Mouse (Mus musculus) inflammation-experienced regulatory T-cells, adult 6 months (primary cell): ENCODE measurements around the gene Sf3a1. TPM values are rescaled to one million over a fixed set of nuclear protein-coding genes. Genes with fewer than 3 reads are reported as not detected.
"Not testable (repeated sequence)": the region's sequence is repeated elsewhere in the genome, so short reads cannot be mapped to it uniquely, and the experiment has no call there.

Experiments used
- ATAC-seq: one replicate; pipeline ENCODE4 v1.8.0; 2017
- polyA plus RNA-seq, 3 experiments: library from polyadenylated mRNA; unstranded; fragments of 100-300 nt; shearing (Covaris generic); gene quantifications; one replicate each; pipeline ENCODE4 v1.2.1; 2017

Sf3a1 gene
- polyA plus RNA-seq, result 10 to 100 TPM; 54.2 to 71.2 (median 66.6) TPM

GRCm38 (mm10) chr11:4159808-4160708, at the start of gene Sf3a1, which contains the start of gene Ccdc157:
TSS of gene Sf3a1 (plus strand) at chr11:4160350.
TSS of gene Ccdc157 (minus strand) at chr11:4160293.
- ATAC-seq, result peak; percentile 96

DNA sequence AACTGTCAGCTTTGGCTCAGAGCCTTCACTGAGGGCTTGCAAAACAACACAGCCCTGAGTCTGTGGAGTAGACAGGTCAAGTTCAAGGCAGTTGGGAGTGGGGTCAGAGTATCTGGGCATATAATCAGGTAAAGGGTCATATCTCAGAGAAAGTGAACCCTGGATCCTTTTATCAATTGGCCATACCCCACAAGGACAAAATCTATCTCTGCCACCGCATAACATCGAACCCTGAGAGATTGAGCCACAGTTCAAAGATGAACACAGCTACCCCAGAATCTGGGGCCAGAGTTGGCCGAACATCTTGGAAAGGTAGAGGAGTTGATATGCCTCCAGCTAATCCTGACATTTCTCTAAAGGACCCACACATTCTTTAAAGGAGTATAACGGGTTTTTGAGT, 48.1 kb upstream of the Sf3a1 start:
- no peak for ATAC-seq

DNA sequence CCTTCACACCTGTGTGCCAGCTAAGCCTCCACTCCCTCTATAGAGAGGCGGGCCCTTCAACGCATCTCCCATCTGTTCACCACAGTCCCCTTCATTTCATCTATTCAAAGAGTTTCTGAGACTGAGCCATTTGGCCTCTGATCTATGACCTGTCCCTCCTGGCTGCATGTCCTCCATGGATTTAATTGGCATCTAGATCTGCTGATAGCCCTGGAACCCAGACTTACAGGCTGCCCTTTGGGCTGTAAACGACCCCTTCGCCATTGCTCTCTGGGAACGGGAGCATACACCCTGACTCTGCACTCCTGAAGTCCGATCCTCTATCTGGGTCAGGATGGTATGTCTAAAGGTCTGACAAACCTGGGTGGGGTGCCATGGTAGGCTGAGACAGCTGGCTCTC, 47.3 kb upstream of the Sf3a1 start:
- no peak for ATAC-seq

GRCm38 (mm10) chr11:4113496-4113895, 46.7 kb upstream of the Sf3a1 start:
- no peak for ATAC-seq

GRCm38 (mm10) chr11:4113970-4114369, 46.2 kb upstream of the Sf3a1 start:
- no peak for ATAC-seq

DNA sequence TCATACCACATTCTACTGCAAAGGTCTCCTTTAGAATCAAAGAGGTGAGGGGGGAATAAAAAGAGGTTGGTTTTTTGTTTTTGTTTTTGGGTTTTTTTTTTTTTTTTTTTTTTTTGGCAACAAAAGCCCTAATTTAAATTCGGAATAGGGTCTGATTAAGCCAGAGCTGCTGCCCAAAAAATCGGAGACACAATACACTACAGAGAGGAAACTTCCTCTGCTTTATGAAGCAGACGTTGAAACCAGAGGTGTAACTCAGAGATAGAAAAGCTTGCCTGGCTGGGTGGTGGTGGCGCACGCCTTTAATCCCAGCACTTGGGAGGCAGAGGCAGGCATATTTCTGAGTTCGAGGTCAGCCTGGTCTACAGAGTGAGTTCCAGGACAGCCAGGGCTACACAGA, 45.6 kb upstream of the Sf3a1 start:
- ATAC-seq, result not testable (repeated sequence)

GRCm38 (mm10) chr11:4115407-4115806, 44.7 kb upstream of the Sf3a1 start:
- no peak for ATAC-seq

DNA sequence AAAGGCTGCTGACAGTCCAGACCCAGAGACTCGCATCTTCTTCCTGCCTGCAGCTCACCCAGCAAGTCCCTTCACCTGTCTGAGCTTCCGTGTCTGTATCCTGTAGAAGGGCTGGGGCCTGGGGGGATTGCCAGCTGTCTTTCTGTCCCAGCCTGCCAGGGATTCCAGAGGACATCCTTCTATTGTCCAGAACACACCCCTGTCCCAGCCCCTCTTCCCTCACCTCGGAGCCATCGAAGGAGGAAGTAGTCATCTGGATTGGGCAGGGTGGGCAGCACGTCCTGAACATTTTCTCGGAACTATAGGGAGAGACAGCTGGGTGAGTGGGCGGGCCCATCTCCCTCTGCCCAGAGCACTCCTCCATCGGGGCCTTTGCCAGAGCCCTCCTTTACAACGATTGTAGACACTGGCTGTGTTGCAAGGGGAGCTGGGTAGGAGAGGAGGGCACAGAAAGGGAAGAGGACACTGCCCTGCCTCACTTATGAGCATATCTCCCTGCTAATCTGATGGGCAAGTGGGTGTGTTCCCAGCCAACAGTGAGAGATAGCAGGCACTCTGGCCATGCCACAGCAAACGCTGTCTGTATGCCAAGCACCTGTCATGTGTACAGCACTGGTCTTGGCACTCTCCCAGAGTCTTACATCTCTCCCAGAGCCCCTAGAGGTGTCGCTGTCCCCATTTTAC, 43.5 kb upstream of the Sf3a1 start:
- no peak for ATAC-seq

- ATAC-seq, result no peak
Observed at GRCm38 (mm10) chr11:4117372-4118071, 42.6 kb upstream of the Sf3a1 start.

- peak; percentile 40 for ATAC-seq
Observed at GRCm38 (mm10) chr11:4118081-4118921, 41.8 kb upstream of the Sf3a1 start.

DNA sequence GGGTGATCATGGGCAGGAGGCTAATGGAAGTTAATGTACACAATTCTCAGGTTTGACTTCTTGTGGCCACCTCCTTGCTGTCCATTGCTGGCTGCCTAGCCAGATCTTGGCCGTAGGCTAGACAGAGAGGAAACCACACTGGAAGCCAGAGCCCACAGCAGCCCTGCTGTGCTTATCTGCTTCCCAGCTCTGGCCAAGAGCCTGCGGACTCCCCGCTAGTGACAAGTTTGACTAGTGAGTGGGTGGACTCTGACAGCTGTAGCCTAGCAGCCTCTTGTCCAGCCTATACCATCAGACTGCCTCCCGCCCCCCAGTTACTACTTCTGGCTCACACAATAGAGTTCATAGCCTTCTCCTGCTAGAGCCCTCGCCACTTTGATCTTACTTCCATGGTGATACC, 40.5 kb upstream of the Sf3a1 start:
- ATAC-seq, result no peak

DNA sequence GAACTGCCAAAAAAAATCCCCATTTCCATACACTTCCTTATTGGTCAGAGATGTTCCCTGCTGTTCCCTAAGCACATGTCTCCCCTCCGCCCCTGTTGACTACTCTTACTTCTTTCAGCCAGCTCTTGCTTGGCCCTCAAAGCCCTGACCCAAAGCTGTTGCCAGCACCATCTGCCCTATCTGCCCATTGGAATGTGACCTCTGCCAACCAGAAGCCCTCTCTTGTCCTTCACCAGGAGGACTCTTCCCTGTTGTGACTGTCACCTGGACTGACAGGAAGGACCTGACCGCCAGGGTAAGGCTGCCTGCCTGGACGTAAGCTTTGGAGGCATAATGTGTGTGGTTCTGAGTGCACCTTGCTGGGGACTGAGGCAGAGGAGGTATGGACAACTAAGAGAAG, 38.5 kb upstream of the Sf3a1 start:
- ATAC-seq, result no peak

DNA sequence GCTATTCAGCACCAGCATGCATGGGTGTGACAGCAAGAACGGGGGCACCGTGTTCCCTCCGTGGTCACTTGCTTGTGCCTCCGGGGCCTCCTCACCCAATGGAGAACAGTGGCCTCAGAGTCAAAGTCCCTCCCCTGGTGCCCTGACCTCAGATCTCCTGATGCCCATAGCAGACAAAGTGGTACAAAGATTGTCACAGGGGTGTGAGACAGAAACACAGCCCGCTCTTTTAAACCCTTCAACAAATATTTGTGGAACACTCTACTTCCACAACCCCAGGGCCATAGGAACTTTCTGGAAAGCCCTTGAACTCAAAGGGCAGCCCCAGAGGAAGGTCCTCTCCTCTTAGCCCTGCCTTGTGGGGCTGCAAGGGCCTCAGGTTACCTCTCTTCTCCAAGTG, 37.9 kb upstream of the Sf3a1 start:
- no peak for ATAC-seq

DNA sequence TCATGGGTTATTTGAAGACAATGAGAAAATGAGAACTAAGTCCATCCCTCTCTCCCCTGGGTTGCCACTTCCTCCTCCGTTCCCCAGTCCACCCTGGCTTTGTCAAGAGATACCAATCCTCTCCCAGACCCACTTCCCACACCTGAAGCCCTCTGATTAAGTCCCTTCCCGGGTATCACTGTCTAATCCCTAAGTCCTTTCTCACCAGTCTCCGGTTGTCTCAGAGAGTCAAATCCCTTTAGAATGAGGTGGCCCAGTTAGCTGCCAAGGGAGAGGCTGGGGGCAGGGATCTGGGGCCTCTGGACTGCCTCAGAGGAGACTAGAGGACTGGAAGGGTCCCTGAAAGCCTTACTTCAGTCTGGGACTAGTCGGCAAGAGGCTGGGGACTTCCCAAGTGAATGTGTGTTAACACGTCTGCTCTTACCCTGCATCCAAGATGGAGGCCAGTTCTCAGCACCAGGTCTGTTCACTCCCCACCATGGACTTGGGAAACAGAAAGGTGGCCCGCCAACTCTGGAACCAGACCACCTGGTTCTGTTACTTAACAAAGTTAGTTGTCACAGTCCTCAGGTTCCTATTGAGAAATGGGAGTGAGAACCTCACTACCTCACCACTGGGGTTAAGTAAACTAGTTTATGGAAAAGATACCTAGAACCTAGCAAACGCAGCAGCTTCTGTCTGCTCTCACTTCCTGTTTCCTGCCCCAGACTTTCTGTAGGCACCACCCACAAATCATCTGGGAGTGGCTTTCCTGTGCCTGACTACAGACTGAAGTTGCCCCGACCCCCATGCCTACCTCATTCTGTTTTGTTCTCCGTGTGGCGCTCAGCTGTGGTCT, 37.2 kb upstream of the Sf3a1 start, which contains the start of gene Sec14l2:
Gene Sec14l2 (minus strand): TSS at position 674 of the 838 bp plus-strand sequence.
- ATAC-seq, result peak; percentile 88

GRCm38 (mm10) chr11:4123922-4124321, 36.2 kb upstream of the Sf3a1 start:
- ATAC-seq, result no peak

DNA sequence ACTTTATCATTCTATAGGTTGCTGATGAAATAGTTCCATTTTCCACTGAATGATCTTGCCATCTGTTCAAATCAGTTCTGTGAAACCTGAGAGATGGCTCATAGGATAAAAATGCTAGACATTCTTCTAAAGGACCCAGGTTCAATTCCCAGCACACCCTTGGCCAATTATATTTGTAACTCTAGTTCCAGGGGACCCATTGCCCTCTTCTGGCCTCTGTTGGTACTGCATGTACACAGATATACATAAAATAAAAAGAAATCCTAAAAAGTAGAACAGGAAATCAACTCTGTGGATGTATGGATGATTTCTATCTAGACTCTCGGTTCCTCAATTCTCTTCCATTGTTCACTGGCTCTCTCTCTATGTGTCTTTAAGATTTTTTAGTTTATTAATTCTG, 33.1 kb upstream of the Sf3a1 start:
- no peak for ATAC-seq

DNA sequence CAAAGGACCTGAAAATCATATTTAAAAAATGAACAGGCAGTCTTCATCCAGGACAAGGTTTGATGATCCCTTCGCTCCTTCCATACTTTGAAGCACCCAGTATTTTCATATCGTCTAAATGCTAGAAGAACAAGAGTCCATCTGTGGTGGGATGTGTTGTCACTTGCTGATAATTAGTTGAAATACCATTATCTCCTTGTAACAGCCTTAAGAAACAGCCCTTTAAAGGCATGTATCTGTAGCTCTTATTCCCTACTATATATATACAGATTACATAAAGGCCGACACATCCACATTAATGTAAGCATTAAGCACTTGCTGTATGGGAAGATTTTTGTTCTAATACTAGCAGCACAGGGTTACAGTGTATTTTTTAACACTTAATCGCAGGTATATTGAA, 31.7 kb upstream of the Sf3a1 start:
- not testable (repeated sequence) for ATAC-seq

GRCm38 (mm10) chr11:4133450-4133849, 26.7 kb upstream of the Sf3a1 start:
- no peak for ATAC-seq

GRCm38 (mm10) chr11:4134400-4134799, 25.8 kb upstream of the Sf3a1 start:
- no peak for ATAC-seq

DNA sequence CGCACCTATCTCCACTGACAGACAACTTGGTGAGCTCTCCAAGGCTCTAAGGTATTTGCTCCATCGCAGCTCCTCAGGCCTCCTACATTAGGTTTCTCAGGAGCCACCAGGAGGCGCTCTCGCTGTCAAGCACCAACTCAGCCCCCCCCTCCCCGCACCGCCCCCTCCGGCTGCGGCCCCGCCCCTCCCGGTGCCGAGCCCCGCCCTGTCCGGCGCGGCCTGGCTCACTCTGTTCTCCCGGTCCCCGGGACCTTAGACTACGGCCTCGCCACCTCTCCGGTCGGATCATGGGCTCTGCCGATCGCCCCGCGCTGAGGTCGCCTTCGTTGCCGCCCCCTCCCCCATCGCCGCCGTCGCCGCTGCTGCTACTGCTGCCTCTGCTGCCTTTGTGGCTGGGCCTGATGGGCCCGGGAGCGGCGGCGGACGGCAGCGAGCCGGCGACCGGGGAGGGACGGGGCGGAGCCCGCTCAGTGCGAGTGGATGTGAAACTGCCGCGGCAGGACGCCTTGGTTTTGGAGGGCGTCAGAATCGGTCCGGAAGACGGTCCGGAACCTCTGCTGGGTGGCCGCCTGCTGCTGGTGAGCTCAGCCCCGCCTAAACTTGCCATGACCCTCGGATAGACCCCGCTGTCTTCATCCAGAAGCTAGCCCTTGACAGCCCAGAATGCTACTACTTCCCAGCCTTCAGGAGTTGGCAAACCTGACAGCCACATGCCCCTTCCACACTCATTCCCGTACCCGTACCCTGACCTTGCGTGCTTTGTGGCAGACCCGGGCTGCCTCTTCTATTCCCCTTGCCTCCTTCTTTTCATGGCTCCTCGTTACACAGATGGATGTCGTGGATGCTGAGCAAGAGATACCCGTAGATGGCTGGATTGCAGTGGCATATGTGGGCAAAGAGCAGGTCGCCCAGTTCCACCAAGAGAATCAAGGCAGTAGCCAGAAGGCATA, 24.9 kb upstream of the Sf3a1 start, which contains the start of gene Rnf215:
Gene Rnf215 (plus strand): TSS at position 217 of the 950 bp plus-strand sequence.
- peak; percentile 82 for ATAC-seq
